Mouse (Mus musculus): ENCODE results near the gene Usp24. TPM values are rescaled to one million over a fixed set of nuclear protein-coding genes. Genes with fewer than 3 reads are reported as not detected.
A peak's percentile ranks its signal among the peaks of the same experiment; 100 is the strongest.

Usp24 gene
- total and polyA plus RNA-seq, 3 experiments = 27.0 to 40.8 (median 31.9) TPM

GRCm38 (mm10) chr4:106463174-106463801 is 147.3 kb downstream of the Usp24 start (continued):
- no peak; the same call in 1 of the 2 replicates for TF ChIP-seq HCFC1 (IDR thresholded peaks at IDR 0.05; ENCODE audit: low read depth, low read length)
- TF ChIP-seq TBP (IDR thresholded peaks at IDR 0.05; ENCODE audit: low read depth, low read length) = peak; percentile 69
- no peak for TF ChIP-seq USF2 (IDR thresholded peaks at IDR 0.05; ENCODE audit: borderline replicate concordance in 1 of 2, insufficient read depth in 1 of 2, low read depth in 1 of 2, low read length in 2 of 2)
- no peak for TF ChIP-seq SMC3 (IDR thresholded peaks at IDR 0.05; ENCODE audit: low read depth, low read length)
- TF ChIP-seq USF1 (IDR thresholded peaks at IDR 0.05; ENCODE audit: low read depth, low read length) = peak; percentile 38
- no peak for TF ChIP-seq E2F4 (IDR thresholded peaks at IDR 0.05; ENCODE audit: borderline replicate concordance, low read depth, low read length)
- no peak for TF ChIP-seq JUND (IDR thresholded peaks at IDR 0.05; ENCODE audit: low read depth, low read length)
- TF ChIP-seq MAFK (IDR thresholded peaks at IDR 0.05; ENCODE audit: borderline replicate concordance, low read depth, low read length) = no peak
- TF ChIP-seq MAZ (IDR thresholded peaks at IDR 0.05; ENCODE audit: low read depth, low read length) = no peak
- peak; percentile 98 for TF ChIP-seq MYC (IDR thresholded peaks at IDR 0.05; ENCODE audit: low read depth, low read length)
- TF ChIP-seq ZMIZ1 (IDR thresholded peaks at IDR 0.05; ENCODE audit: low read depth, low read length) = peak; percentile 58; the same call in 1 of the 2 replicates

- Histone ChIP-seq H3K79me2 (ENCODE audit: control insufficient read depth, insufficient read depth, low read length, poor library complexity) (peaks cover 13% of the 10 kb centered on the region), H3K36me3 (ENCODE audit: control insufficient read depth in 1 of 2, insufficient read depth in 2 of 2, low read length in 2 of 2) (peaks cover 0 to 2% of the 10 kb centered on the region in 2 experiments; a peak in 1 of 4 replicates), H3K4me3 (ENCODE audit: control insufficient read depth in 1 of 2, insufficient read depth in 1 of 2, low read depth in 2 of 2, low read length in 2 of 2) (no peak overlapping the region), H3K9me3 (replicated peaks; ENCODE audit: insufficient read depth, low read length) (no peaks in the 10 kb centered on the region), H3K4me1 (ENCODE audit: control insufficient read depth in 1 of 2, insufficient read depth in 2 of 2, low read length in 2 of 2) (peaks cover 0 to 8% of the 10 kb centered on the region in 2 experiments; a peak in 2 of 4 replicates), H3K27me3 (ENCODE audit: control insufficient read depth in 1 of 2, insufficient read depth in 2 of 2, low read length in 2 of 2) (no peaks in the 10 kb centered on the region), H3K27ac (ENCODE audit: control insufficient read depth, low read depth, low read length) (no peak overlapping the region), H3K9ac (ENCODE audit: control insufficient read depth, low read depth, low read length, poor library complexity, severe bottlenecking) (no peak overlapping the region)
- no peak for DNase-seq (ENCODE audit: low read depth, low spot score)
- no peak for TF ChIP-seq NELFE (IDR thresholded peaks at IDR 0.05; ENCODE audit: low read depth, low read length)
- TF ChIP-seq MAX (IDR thresholded peaks at IDR 0.05; ENCODE audit: low read length) = no peak
- no peak for TF ChIP-seq CHD1 (IDR thresholded peaks at IDR 0.05; ENCODE audit: low read depth, low read length)
- no peak for TF ChIP-seq HCFC1 (IDR thresholded peaks at IDR 0.05; ENCODE audit: low read depth, low read length)
- TF ChIP-seq SIN3A (IDR thresholded peaks at IDR 0.05; ENCODE audit: low read length) = no peak
- no peak for TF ChIP-seq MXI1 (IDR thresholded peaks at IDR 0.05; ENCODE audit: low read depth, low read length)
- no peak for TF ChIP-seq MAFK (IDR thresholded peaks at IDR 0.05; ENCODE audit: borderline replicate concordance, low read depth, low read length)
- TF ChIP-seq USF1 (IDR thresholded peaks at IDR 0.05; ENCODE audit: low read depth, low read length) = no peak
- TF ChIP-seq RCOR1 (IDR thresholded peaks at IDR 0.05; ENCODE audit: low read depth, low read length) = no peak
- no peak for TF ChIP-seq MAZ (IDR thresholded peaks at IDR 0.05; ENCODE audit: low read depth, low read length)
Observed at GRCm38 (mm10) chr4:106467420-106468110, 151.6 kb downstream of the Usp24 start.
